Mouse (Mus musculus): Measurements from ENCODE around the gene Lgals9.

DNA sequence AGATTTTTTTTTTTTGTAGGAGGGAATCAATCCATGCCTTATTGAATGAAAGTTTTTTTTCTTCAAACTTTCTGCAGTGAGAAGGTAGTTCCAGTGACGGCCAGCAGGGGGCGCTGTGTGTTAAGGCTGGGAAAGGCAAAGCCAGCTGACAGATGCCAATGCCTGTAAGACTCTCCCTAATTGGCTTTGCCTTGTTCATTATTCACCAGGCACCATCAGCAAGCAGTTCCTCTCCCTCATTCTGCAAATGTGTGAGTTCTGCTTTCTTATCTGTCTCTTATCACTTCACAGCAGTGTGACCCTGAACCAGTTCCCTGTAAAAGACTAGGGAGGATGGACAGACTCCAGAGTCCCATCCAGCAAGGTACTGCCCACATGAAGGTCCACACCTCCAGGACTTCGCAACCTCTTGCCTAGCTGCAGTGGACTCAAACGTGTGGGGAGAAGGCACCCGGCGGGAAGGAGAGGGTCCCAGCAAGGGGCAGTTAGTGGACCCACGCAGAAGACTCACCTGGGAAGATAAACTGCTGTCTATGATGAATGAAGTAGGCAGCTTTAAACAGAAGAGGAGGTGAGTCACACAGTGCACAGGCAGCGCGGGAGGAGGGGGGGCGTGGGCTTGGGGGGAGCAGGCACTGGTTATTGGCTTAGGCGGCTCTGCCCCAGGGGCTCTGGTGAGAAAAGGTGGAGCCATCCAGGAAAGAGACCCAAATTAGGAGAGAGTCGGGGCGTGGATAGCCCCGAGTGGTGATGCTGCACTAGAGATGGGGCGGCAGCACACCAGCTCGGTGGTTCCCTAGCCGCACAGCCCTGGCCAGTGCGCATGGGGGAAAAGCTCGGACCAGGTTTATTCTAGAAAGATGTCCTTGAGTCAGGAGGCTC lies 46.1 kb upstream of the Lgals9 start:
- TF ChIP-seq POLR2A (IDR thresholded peaks at IDR 0.05; ENCODE audit: low read depth, low read length) (no peak), CTCF (IDR thresholded peaks at IDR 0.05; ENCODE audit: extremely low read depth, insufficient read depth, insufficient read length, insufficient replicate concordance) (peak; percentile 96; the same call in 1 of the 2 replicates)
